Mouse (Mus musculus) liver, postnatal 0 days (tissue): ENCODE data around the gene Aftph. TPM values are rescaled to one million over a fixed set of nuclear protein-coding genes. Genes with fewer than 3 reads are reported as not detected.

ENCODE experiments used
- ATAC-seq: fragments of 200-750 bp; cut with Nextera tagmentation; 2 replicates; pipeline ENCODE4 v1.8.0; 2017; ENCODE audit warnings: mild to moderate bottlenecking, moderate library complexity
- DNase-seq: peaks from one replicate; pipeline ENCODE4 v3.0.0-alpha.2; 2016
- H3K27ac ChIP-seq: fragments of 300-500 bp; sonication (generic); 2 replicates; pipeline ENCODE4 v1.5.1; 2014; ENCODE audit warnings: antibody characterized with exemption, moderate library complexity, mild to moderate bottlenecking, low read depth
- H3K27me3 ChIP-seq: fragments of 300-500 bp; sonication (generic); 2 replicates; pipeline ENCODE4 v1.6.1; 2014; ENCODE audit warnings: low read length, control low read depth, mixed read lengths; ENCODE audit not compliant: insufficient read depth
- H3K36me3 ChIP-seq: fragments of 300-500 bp; sonication (generic); replicated peaks from 2 replicates; pipeline ENCODE4 v1.6.1; 2014; ENCODE audit warnings: mild to moderate bottlenecking, control low read depth, low read length, moderate library complexity, mixed read lengths; ENCODE audit not compliant: insufficient read depth
- H3K4me1 ChIP-seq: fragments of 300-500 bp; sonication (generic); 2 replicates; pipeline ENCODE4 v1.6.1; 2014; ENCODE audit warnings: antibody characterized with exemption, mild to moderate bottlenecking, control low read depth; ENCODE audit not compliant: insufficient read depth
- H3K4me2 ChIP-seq: fragments of 300-500 bp; sonication (generic); 2 replicates; pipeline ENCODE4 v1.6.1; 2014; ENCODE audit warnings: low read depth, mild to moderate bottlenecking, low read length, moderate library complexity, mixed read lengths
- H3K4me3 ChIP-seq: fragments of 300-500 bp; sonication (generic); 2 replicates; pipeline ENCODE4 v1.5.1; 2014; ENCODE audit warnings: low read depth, low read length
- H3K9ac ChIP-seq: fragments of 300-500 bp; sonication (generic); replicated peaks from 2 replicates; pipeline ENCODE4 v1.6.1; 2014; ENCODE audit warnings: mild to moderate bottlenecking, moderate library complexity
- H3K9me3 ChIP-seq: fragments of 300-500 bp; sonication (generic); 2 replicates; pipeline ENCODE4 v1.6.1; 2016; ENCODE audit warnings: mild to moderate bottlenecking, control low read depth, low read length, mixed read lengths
- CTCF ChIP-seq: sonication (generic); IDR thresholded peaks from 2 replicates; pipeline ENCODE4 v1.5.1; 2016; ENCODE audit warnings: antibody characterized with exemption, low read depth
- EP300 ChIP-seq: IDR thresholded peaks from 2 replicates; pipeline ENCODE4 v1.6.1; 2016; ENCODE audit warnings: antibody characterized with exemption, low read depth, mild to moderate bottlenecking
- WGBS: fragments of 180-500 bp; shearing (Covaris S2); extraction: QIAGEN DNeasy Blood & Tissue Kit; methylation state at CpG from one replicate; pipeline ENCODE4 v1.1.7; 2014; ENCODE audit not compliant: insufficient replicate concordance; 5-methylcytosine and 5-hydroxymethylcytosine counted together
- polyA plus RNA-seq: library from polyadenylated mRNA; unstranded; fragments of >200 nt; fragmentation: Nextera tagmentation; extraction: Ambion mirVana; gene quantifications from 2 replicates; pipeline ENCODE4 v1.2.1, GENCODE M21; 2015

Gene Aftph
- polyA plus RNA-seq, 1 experiment from 2014 or later = 10.7 TPM

DNA sequence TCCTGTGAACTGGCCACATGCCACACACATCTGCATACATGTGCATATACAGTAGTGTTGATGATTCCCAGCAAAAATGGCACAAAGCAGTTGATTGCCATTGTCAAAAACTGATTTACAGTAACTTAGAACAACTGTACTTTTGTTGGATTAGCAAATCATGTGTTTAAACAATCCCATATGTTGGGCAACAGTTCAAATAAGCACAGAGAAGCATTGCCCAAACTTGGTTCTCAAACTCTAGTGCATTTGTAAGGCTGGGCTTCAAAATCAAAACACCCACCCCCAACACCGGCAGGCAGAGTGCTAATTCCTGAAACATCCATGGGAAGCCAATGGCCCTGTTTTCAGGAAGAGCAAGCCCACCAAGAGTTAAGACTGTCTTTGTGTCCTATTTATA, 90.2 kb downstream of the Aftph start:
- no peak for ATAC-seq

DNA sequence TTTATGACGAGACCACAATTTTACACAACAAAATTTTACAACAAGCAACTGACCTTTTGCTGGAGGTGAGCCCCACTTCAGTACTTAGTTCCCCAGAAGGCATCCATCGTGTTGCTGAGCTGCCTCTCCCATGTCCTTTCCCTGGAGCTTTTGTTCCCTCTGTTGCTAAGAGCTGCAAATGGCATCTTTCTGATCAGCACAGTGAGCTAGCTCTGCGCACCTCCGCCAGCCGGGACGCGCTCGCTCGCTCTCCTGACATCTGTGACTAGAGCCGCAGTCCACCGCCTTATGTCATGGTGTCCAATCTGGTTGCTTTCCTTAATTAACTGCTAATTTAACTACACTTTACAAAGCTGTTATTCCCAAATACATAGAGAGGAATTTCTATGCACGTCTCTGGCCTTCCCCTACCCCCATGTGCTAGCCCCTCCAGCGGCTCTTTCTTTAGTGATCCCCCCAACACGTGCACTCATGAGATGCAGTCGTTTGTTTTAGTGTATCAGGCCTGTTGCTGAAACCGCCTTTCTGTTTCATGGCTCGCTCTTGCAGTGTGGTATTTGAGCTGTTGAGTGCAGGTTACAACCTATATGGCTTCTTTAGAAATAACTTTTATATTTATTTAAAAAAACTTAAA, 91.3 kb downstream of the Aftph start:
- Histone ChIP-seq H3K9ac (no peak overlapping the region), H3K36me3 (peaks cover 31% of the 10 kb centered on the region), H3K4me2 (no peak overlapping the region), H3K4me3 (no peak overlapping the region), H3K9me3 (no peaks in the 10 kb centered on the region), H3K27ac (no peak overlapping the region), H3K27me3 (no peaks in the 10 kb centered on the region), H3K4me1 (peaks cover 10% of the 10 kb centered on the region)
- WGBS = 94% methylated on average over 17 of the region's 17 CpGs
- ATAC-seq (no peak), DNase-seq (no peak)
- TF ChIP-seq CTCF = no peak
- TF ChIP-seq EP300 = no peak

More for the DNA sequence above, 90.2 kb downstream of the Aftph start:
- Histone ChIP-seq H3K9ac (no peak overlapping the region), H3K27ac (no peak overlapping the region), H3K4me3 (no peak overlapping the region), H3K9me3 (no peaks in the 10 kb centered on the region), H3K4me1 (peaks cover 16% of the 10 kb centered on the region), H3K27me3 (no peaks in the 10 kb centered on the region), H3K36me3 (peaks cover 31% of the 10 kb centered on the region), H3K4me2 (no peak overlapping the region)
- no peak for TF ChIP-seq CTCF
- TF ChIP-seq EP300 = no peak
- DNase-seq = no peak
- 70% methylated on average over 1 of the region's 1 CpGs for WGBS

DNA sequence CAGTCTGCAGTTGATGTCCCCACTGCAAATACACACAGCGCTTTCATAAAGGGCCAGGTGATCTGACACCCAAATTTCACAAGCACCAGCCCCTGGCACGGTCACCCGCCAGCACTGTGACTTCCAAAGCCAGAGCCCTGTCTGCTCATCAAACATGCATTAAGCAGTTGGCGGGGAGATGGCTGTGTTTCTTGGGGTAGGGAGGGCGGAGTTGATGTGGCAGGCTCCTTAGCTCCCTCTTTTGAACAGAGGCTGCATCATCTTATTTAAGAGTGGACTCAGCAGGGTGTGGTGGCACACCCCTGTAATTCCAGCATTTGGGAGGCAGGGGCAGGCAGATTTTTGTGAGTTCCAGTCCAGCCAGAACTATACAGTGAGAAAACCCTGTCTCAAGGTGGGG, 91.9 kb downstream of the Aftph start:
- Histone ChIP-seq H3K27ac (no peak overlapping the region), H3K27me3 (no peaks in the 10 kb centered on the region), H3K9ac (no peak overlapping the region), H3K4me2 (no peak overlapping the region), H3K4me3 (no peak overlapping the region), H3K9me3 (no peaks in the 10 kb centered on the region), H3K36me3 (peaks cover 31% of the 10 kb centered on the region), H3K4me1 (peaks cover 10% of the 10 kb centered on the region)
- 88% methylated on average over 5 of the region's 5 CpGs for WGBS
- ATAC-seq (peak; percentile 57), DNase-seq (no peak)
- TF ChIP-seq CTCF = no peak
- TF ChIP-seq EP300 = no peak

DNA sequence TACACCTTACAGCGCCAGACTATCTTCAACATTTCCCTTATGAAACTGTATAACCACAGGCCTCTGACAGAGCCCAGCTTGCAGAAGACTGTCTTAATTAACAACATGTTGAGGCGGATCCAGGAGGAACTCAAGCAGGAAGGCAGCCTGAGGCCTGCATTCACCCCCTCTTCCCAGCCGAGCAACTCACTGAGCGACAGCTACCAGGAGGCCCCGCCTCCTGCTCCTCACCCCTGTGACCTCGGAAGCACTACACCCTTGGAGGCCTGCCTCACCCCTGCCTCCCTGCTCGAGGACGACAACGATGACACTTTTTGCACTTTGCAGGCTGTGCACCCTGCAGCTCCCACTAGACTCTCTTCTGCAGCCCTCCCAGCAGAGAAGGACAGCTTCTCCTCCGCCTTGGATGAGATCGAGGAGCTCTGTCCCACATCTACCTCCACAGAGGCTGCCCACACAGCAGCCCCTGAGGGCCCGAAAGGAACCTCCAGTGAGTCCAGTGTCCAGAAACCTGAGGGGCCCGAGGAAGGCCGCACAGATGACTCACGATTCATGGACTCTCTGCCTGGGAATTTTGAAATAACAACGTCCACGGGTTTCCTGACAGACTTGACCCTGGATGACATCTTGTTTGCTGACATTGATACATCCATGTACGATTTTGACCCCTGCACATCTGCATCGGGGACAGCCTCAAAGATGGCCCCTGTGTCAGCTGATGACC, 93.3 kb downstream of the Aftph start:
- Histone ChIP-seq H3K4me3 (no peak overlapping the region), H3K27ac (no peak overlapping the region; the same call in 1 of the 2 replicates), H3K9ac (no peak overlapping the region), H3K9me3 (no peaks in the 10 kb centered on the region), H3K27me3 (no peaks in the 10 kb centered on the region), H3K36me3 (peaks cover 26% of the 10 kb centered on the region), H3K4me1 (peaks cover 10% of the 10 kb centered on the region), H3K4me2 (no peak overlapping the region)
- ATAC-seq = peak; percentile 38; the same call in 1 of the 2 replicates
- no peak for DNase-seq
- WGBS = 67% methylated on average over 19 of the region's 19 CpGs
- no peak for TF ChIP-seq CTCF
- no peak for TF ChIP-seq EP300

DNA sequence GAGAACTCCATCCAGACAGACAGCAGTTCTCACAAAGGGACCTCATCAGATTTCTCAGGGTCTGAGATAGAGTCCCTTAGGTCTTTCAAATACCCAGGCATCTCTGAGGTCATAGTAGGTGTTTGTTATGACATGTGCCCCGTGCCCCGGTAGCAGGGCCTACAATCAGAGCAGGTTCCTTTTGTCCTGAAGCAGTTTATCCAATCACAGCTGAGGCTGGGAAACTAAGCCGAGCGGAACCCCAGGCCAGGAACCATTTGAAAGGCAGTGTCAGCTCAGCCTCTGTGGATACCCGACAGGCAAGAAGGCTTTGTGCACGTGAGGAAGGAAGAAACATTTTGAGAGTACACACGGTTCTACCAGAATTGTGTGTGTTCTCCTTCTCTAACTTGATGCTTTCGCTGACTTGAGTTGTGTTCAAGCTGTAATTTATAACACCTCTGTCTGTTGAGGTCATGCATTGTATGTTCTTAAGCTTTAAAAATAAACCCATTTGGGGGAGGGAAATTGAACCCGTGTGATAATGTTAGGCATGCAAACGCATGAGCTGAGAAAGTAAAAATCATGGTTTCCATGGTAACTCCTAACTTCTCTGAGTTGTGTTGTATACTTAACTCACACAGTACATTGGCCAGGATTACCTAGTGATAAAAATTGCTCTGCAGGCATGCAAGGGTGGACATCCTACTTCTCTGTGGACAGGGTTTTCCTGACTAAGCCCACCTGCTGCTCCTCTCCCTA, 94.2 kb downstream of the Aftph start:
- DNase-seq (no peak), ATAC-seq (no peak)
- H3K36me3 ChIP-seq = peaks cover 26% of the 10 kb centered on the region
- 76% methylated on average over 10 of the region's 10 CpGs for WGBS
- no peak overlapping the region for H3K4me2 ChIP-seq
- TF ChIP-seq EP300 (no peak), CTCF (no peak)
- H3K4me1 ChIP-seq = peaks cover 10% of the 10 kb centered on the region
- H3K9me3 ChIP-seq = no peaks in the 10 kb centered on the region
- no peak overlapping the region; the same call in 1 of the 2 replicates for H3K27ac ChIP-seq
- no peak overlapping the region for H3K9ac ChIP-seq
- H3K27me3 ChIP-seq = no peaks in the 10 kb centered on the region
- no peak overlapping the region for H3K4me3 ChIP-seq

DNA sequence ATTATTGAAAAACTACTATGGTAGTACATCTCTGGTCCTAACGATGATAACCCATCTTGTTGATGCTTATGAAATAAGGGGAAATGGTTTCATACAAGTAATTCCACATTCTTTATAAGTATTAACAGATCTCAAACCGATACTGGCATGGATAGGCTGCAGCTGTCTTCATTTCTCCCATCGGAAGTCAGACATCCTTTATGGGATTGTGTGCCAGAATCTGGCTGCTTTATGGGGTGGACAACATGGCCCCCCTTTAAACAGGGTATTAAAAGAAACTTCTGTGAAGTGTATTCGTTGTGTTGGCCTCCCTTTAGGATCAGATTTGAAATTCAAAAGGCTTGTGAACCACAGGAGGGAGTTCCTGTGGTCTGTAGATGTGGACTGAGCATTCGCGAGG, 95.2 kb downstream of the Aftph start:
- peaks cover 12% of the 10 kb centered on the region for H3K4me1 ChIP-seq
- WGBS = 78% methylated on average over 6 of the region's 6 CpGs
- TF ChIP-seq EP300 (no peak), CTCF (no peak)

More for the DNA sequence above, 95.2 kb downstream of the Aftph start:
- Histone ChIP-seq H3K27ac (no peak overlapping the region), H3K9me3 (no peaks in the 10 kb centered on the region), H3K4me2 (no peak overlapping the region), H3K4me3 (no peak overlapping the region), H3K36me3 (peaks cover 26% of the 10 kb centered on the region), H3K27me3 (no peaks in the 10 kb centered on the region), H3K9ac (no peak overlapping the region)
- DNase-seq = no peak
- ATAC-seq = no peak
